Comparison of ENCODE assay signal across 8 mouse cellular contexts in genomic region chr11:117174924-117175323, GRCm38 (mm10). TPM values are rescaled to one million over a fixed set of nuclear protein-coding genes. Genes with fewer than 3 reads are reported as not detected.
A peak's percentile ranks its signal among the peaks of the same experiment; 100 is the strongest.
DNase-seq lines count a peak whose midpoint lies in the region; ATAC-seq and TF ChIP-seq lines count a peak whose summit lies in the region.

No protein-coding gene starts in this region.

- H3K4me3 ChIP-seq in bone marrow macrophage, adult 2 months (ENCODE audit: insufficient read depth, low read length), result peak overlapping the region; percentile 8; the same call in 1 of the 2 replicates
- H3K4me3 ChIP-seq in kidney, embryonic 15.5 days (replicated peaks), result peak overlapping the region; percentile 39

- H3K9me3 ChIP-seq in kidney, embryonic 15.5 days (replicated peaks), result no peaks in the 10 kb centered on the region

- H3K4me2 ChIP-seq in kidney, embryonic 15.5 days, result peak overlapping the region; percentile 60

- WGBS in kidney, embryonic 15.5 days, result 30% methylated on average over 15 of the region's 15 CpGs

- H3K4me1 ChIP-seq in bone marrow macrophage, adult 2 months (ENCODE audit: control insufficient read depth, insufficient read depth, low read length), result no peaks in the 10 kb centered on the region; the same call in none of the 2 replicates
- H3K4me1 ChIP-seq in kidney, embryonic 15.5 days, result peaks cover 33% of the 10 kb centered on the region

- H3K9ac ChIP-seq in kidney, embryonic 15.5 days, result peak overlapping the region; percentile 32; the same call in 1 of the 2 replicates

- no peaks in the 10 kb centered on the region for H3K36me3 ChIP-seq in kidney, embryonic 15.5 days

- no peak for ATAC-seq in kidney, embryonic 15.5 days (replicated peaks; ENCODE audit: low FRiP score)

- peak; percentile 12 for DNase-seq in cerebellum, adult 11 months
- no peak for DNase-seq in cerebellum, postnatal 10 days
- peak; percentile 42 to 48 for DNase-seq in heart, adult 9 months (ENCODE audit: low spot score in 2 of 2)
- peak; percentile 28 for DNase-seq in lung, postnatal 25 days (ENCODE audit: low spot score)
- peak; percentile 85 for DNase-seq in testis, postnatal 10 days (ENCODE audit: low spot score)
- no peak for DNase-seq in adrenal gland, postnatal 25 days

- TF ChIP-seq POLR2A in bone marrow macrophage, adult 2 months (IDR thresholded peaks at IDR 0.05; ENCODE audit: borderline replicate concordance, low read depth, low read length), result no peak

- H3K27ac ChIP-seq in bone marrow macrophage, adult 2 months (ENCODE audit: insufficient read depth, low read depth, low read length), result peak overlapping the region; percentile 4; the same call in 1 of the 2 replicates
- H3K27ac ChIP-seq in kidney, embryonic 15.5 days, result peak overlapping the region; percentile 92

- H3K27me3 ChIP-seq in kidney, embryonic 15.5 days, result no peaks in the 10 kb centered on the region

- no peak for TF ChIP-seq CTCF in bone marrow macrophage, adult 2 months (IDR thresholded peaks at IDR 0.05; ENCODE audit: low read depth, low read length)

RNA-seq across cellular contexts. Expression of gene Sept9, which starts 24.5 kb away (rescaled TPM):
- 90.9 and 123 TPM in 2 replicates for polyA plus RNA-seq in bone marrow macrophage, adult 2 months (2012; ENCODE audit: insufficient read depth, insufficient read length, missing spikeins)
- polyA plus RNA-seq in kidney, embryonic 15.5 days (2015; fragmentation: Nextera tagmentation; extraction: Ambion mirVana), result 120 and 126 TPM in 2 replicates
- total RNA-seq in adrenal gland, postnatal 25 days (2021), result 122 and 148 TPM in 2 replicates

RNA-seq across cellular contexts. Expression of gene Sec14l1, which starts 60.0 kb away (rescaled TPM):
- polyA plus RNA-seq in bone marrow macrophage, adult 2 months (2012; ENCODE audit: insufficient read depth, insufficient read length, missing spikeins), result 122 and 132 TPM in 2 replicates
- 66.5 and 69.0 TPM in 2 replicates for polyA plus RNA-seq in kidney, embryonic 15.5 days (2015; fragmentation: Nextera tagmentation; extraction: Ambion mirVana)
- total RNA-seq in adrenal gland, postnatal 25 days (2021), result 157 and 195 TPM in 2 replicates

Comparison
In these comparisons a context has a peak if more than half of its experiments do, and no peak if none do; other contexts are left out.
1. DNase-seq: peak in cerebellum, adult 11 months (single experiment), heart, adult 9 months (2 of 2), lung, postnatal 25 days (single experiment) and testis, postnatal 10 days (single experiment); none in cerebellum, postnatal 10 days (0 of 2) and adrenal gland, postnatal 25 days (single experiment).